Mouse (Mus musculus): ENCODE results near the gene Hmgb3.
A peak's percentile ranks its signal among the peaks of the same experiment; 100 is the strongest.
"Not testable (repeated sequence)": the region's sequence is repeated elsewhere in the genome, so short reads cannot be mapped to it uniquely, and the experiment has no call there.

The Hmgb3 gene

GRCm38 (mm10) chrX:71555415-71556114 lies at the start of gene Hmgb3:
Hmgb3 (plus strand) TSS chrX:71555918.
- peak; percentile 52 to 59 for DNase-seq (ENCODE audit: low spot score in 2 of 2)

GRCm38 (mm10) chrX:71506591-71506990 lies 49.1 kb upstream of the Hmgb3 start:
- not testable (repeated sequence) for DNase-seq (ENCODE audit: low spot score in 2 of 2)

- no peak for DNase-seq (ENCODE audit: low spot score in 2 of 2)
These were observed 36.5 kb upstream of the Hmgb3 start for GRCm38 (mm10) chrX:71519252-71519651.

- no peak for DNase-seq (ENCODE audit: low spot score in 2 of 2)
These were observed 32.8 kb upstream of the Hmgb3 start for GRCm38 (mm10) chrX:71522889-71523288.

GRCm38 (mm10) chrX:71524310-71524709 lies 31.4 kb upstream of the Hmgb3 start:
- DNase-seq (ENCODE audit: low spot score in 2 of 2), result no peak

- no peak for DNase-seq (ENCODE audit: low spot score in 2 of 2)
These were observed 30.0 kb upstream of the Hmgb3 start for GRCm38 (mm10) chrX:71525593-71526299.

GRCm38 (mm10) chrX:71527461-71527860 lies 28.3 kb upstream of the Hmgb3 start:
- DNase-seq (ENCODE audit: low spot score in 2 of 2), result no peak

GRCm38 (mm10) chrX:71528150-71528549 lies 27.6 kb upstream of the Hmgb3 start:
- no peak for DNase-seq (ENCODE audit: low spot score in 2 of 2)

- no peak for DNase-seq (ENCODE audit: low spot score in 2 of 2)
These were observed 27.1 kb upstream of the Hmgb3 start for GRCm38 (mm10) chrX:71528646-71529045.

- no peak for DNase-seq (ENCODE audit: low spot score in 2 of 2)
These were observed 23.1 kb upstream of the Hmgb3 start for GRCm38 (mm10) chrX:71532635-71533034.

- no peak for DNase-seq (ENCODE audit: low spot score in 2 of 2)
These were observed 21.6 kb upstream of the Hmgb3 start for GRCm38 (mm10) chrX:71534102-71534501.

GRCm38 (mm10) chrX:71537791-71538190 lies 17.9 kb upstream of the Hmgb3 start:
- DNase-seq (ENCODE audit: low spot score in 2 of 2), result no peak

GRCm38 (mm10) chrX:71540821-71541510 lies 14.8 kb upstream of the Hmgb3 start:
- DNase-seq (ENCODE audit: low spot score in 2 of 2), result no peak

GRCm38 (mm10) chrX:71544731-71545130 lies 11.0 kb upstream of the Hmgb3 start:
- DNase-seq (ENCODE audit: low spot score in 2 of 2), result no peak

- DNase-seq (ENCODE audit: low spot score in 2 of 2), result no peak
These were observed 10.6 kb upstream of the Hmgb3 start for GRCm38 (mm10) chrX:71545163-71545562.

- peak in 1 of 2 experiments; percentile 5 for DNase-seq (ENCODE audit: low spot score in 2 of 2)
These were observed 610 bp downstream of the Hmgb3 start for GRCm38 (mm10) chrX:71556115-71556941.

- DNase-seq (ENCODE audit: low spot score in 2 of 2), result no peak
These were observed 1.3 kb downstream of the Hmgb3 start for GRCm38 (mm10) chrX:71556965-71557491.

- DNase-seq (ENCODE audit: low spot score in 2 of 2), result no peak
These were observed 3.6 kb downstream of the Hmgb3 start for GRCm38 (mm10) chrX:71559336-71559735.

GRCm38 (mm10) chrX:71560796-71561195 lies 5.1 kb downstream of the Hmgb3 start:
- no peak for DNase-seq (ENCODE audit: low spot score in 2 of 2)

GRCm38 (mm10) chrX:71573132-71573900 lies 17.6 kb downstream of the Hmgb3 start:
- DNase-seq (ENCODE audit: low spot score in 2 of 2), result no peak

- DNase-seq (ENCODE audit: low spot score in 2 of 2), result no peak
These were observed 19.8 kb downstream of the Hmgb3 start for GRCm38 (mm10) chrX:71575550-71575949.
